Mouse (Mus musculus) E14TG2a.4 (cell line): ENCODE results near the gene Casp8.

ENCODE experiments used
- CTCF ChIP-seq: conservative IDR thresholded peaks from 2 replicates; pipeline ENCODE4 v1.5.1; 2014; ENCODE audit warnings: low read length
- NANOG ChIP-seq: IDR thresholded peaks from 2 replicates; pipeline ENCODE4 v1.6.1; 2014; ENCODE audit warnings: borderline replicate concordance, low read length, mixed read lengths
- POU5F1 ChIP-seq: IDR thresholded peaks from 2 replicates; pipeline ENCODE4 v1.6.1; 2014; ENCODE audit warnings: low read length, borderline replicate concordance

- TF ChIP-seq CTCF = no peak
- TF ChIP-seq NANOG = no peak
- TF ChIP-seq POU5F1 = no peak
Measured at GRCm38 (mm10) chr1:58773280-58773679, 21.9 kb upstream of the Casp8 start.
